Mouse (Mus musculus): ENCODE measurements around the gene Slc35f1. TPM values are rescaled to one million over a fixed set of nuclear protein-coding genes. Genes with fewer than 3 reads are reported as not detected.

The Slc35f1 gene
- polyA plus RNA-seq, 1 experiment from 2014 or later: 30.5 TPM

DNA sequence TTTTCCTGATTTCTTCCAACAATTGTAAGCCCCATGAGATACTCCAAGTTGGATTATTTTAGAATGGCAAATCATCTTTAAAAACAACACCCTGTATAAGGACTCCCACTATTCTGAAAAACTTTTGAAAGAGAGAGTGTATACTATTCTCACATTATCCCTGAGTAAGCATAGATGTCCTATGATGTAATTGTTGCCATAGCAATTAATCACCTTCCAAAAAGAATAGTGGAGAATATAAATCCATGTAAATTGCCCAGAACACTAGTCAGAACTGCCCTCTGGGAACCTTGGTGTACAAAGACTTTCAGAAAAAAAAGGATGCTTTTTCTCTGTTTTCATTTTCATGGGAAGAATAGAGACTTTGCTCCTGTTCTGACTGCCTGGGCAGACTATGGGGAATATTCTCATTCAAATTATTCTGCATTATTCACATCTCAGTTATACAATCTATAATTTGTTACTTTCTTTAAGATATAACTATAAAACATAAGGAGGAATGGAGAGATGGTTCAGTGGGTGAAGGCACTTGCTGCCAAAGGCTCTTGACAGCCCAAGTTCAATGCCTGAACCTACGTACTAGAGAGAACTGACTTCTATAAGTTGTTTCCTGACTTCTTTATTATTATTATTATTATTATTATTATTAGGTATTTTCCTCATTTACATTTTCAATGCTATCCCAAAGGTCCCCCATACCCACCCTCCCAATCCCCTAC lies 28.0 kb downstream of the Slc35f1 start:
- Histone ChIP-seq H3K36me3 (replicated peaks; ENCODE audit: control insufficient read depth, insufficient read depth) (no peaks in the 10 kb centered on the region), H3K9ac (no peak overlapping the region), H3K4me2 (replicated peaks) (no peak overlapping the region), H3K4me1 (replicated peaks; ENCODE audit: control insufficient read depth, insufficient read depth, low read length) (no peaks in the 10 kb centered on the region), H3K9me3 (ENCODE audit: control insufficient read depth, low read length) (no peaks in the 10 kb centered on the region), H3K27ac (no peak overlapping the region), H3K4me3 (replicated peaks; ENCODE audit: low read length) (no peak overlapping the region), H3K27me3 (ENCODE audit: control insufficient read depth, insufficient read depth, low read length) (no peaks in the 10 kb centered on the region)
- no peak for DNase-seq (ENCODE audit: low spot score)
- no peak for ATAC-seq (ENCODE audit: low FRiP score)
- WGBS: 81% methylated on average over 1 of the region's 1 CpGs

DNA sequence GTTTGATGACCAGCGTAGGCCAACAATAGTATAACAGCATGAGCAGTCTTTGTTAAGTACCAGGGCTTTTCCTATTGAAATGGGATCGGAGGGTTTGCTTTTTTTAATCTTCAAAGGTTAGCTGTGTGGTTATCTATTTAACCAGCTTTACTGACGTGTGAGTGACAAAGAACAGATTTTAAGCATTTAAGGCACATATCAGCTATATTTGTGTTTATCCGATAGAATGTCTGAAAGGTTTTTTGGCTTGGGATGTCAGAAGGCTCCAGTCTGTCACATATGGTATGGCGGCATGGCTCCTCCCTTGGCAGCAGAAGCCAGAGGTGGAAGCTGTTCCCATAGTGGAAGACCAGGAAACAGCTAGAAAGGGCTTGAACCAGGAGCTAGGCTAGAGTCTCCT lies 36.3 kb downstream of the Slc35f1 start:
- no peak overlapping the region for H3K4me2 ChIP-seq (replicated peaks)
- H3K9ac ChIP-seq: no peak overlapping the region
- no peaks in the 10 kb centered on the region for H3K36me3 ChIP-seq (replicated peaks; ENCODE audit: control insufficient read depth, insufficient read depth)
- H3K4me3 ChIP-seq (replicated peaks; ENCODE audit: low read length): no peak overlapping the region
- no peak overlapping the region for H3K27ac ChIP-seq
- H3K27me3 ChIP-seq (ENCODE audit: control insufficient read depth, insufficient read depth, low read length): no peaks in the 10 kb centered on the region
- ATAC-seq (ENCODE audit: low FRiP score) (no peak), DNase-seq (ENCODE audit: low spot score) (no peak)
- no peaks in the 10 kb centered on the region for H3K4me1 ChIP-seq (replicated peaks; ENCODE audit: control insufficient read depth, insufficient read depth, low read length)
- 82% methylated on average over 5 of the region's 5 CpGs for WGBS
- H3K9me3 ChIP-seq (ENCODE audit: control insufficient read depth, low read length): no peaks in the 10 kb centered on the region

- peak; percentile 78 for DNase-seq (ENCODE audit: low spot score)
- Histone ChIP-seq H3K27ac (peak overlapping the region; percentile 81), H3K4me2 (replicated peaks) (peak overlapping the region; percentile 44), H3K9ac (peak overlapping the region; percentile 38), H3K9me3 (ENCODE audit: control insufficient read depth, low read length) (no peaks in the 10 kb centered on the region), H3K27me3 (ENCODE audit: control insufficient read depth, insufficient read depth, low read length) (no peaks in the 10 kb centered on the region), H3K4me3 (replicated peaks; ENCODE audit: low read length) (peak overlapping the region; percentile 13; the same call in 1 of the 2 replicates), H3K36me3 (replicated peaks; ENCODE audit: control insufficient read depth, insufficient read depth) (no peaks in the 10 kb centered on the region), H3K4me1 (replicated peaks; ENCODE audit: control insufficient read depth, insufficient read depth, low read length) (peaks cover 17% of the 10 kb centered on the region)
- peak; percentile 97 for ATAC-seq (ENCODE audit: low FRiP score)
- WGBS: 4% methylated on average over 10 of the region's 10 CpGs
These were observed 52.5 kb downstream of the Slc35f1 start for GRCm38 (mm10) chr10:52742671-52743379.

- no peak for ATAC-seq (ENCODE audit: low FRiP score)
- no peak overlapping the region for H3K4me2 ChIP-seq (replicated peaks)
- no peak overlapping the region for H3K27ac ChIP-seq
- peaks cover 17% of the 10 kb centered on the region for H3K4me1 ChIP-seq (replicated peaks; ENCODE audit: control insufficient read depth, insufficient read depth, low read length)
- H3K36me3 ChIP-seq (replicated peaks; ENCODE audit: control insufficient read depth, insufficient read depth): no peaks in the 10 kb centered on the region
- 60% methylated on average over 3 of the region's 3 CpGs for WGBS
- no peak overlapping the region for H3K9ac ChIP-seq
- no peak overlapping the region for H3K4me3 ChIP-seq (replicated peaks; ENCODE audit: low read length)
- DNase-seq (ENCODE audit: low spot score): no peak
- H3K27me3 ChIP-seq (ENCODE audit: control insufficient read depth, insufficient read depth, low read length): no peaks in the 10 kb centered on the region
- H3K9me3 ChIP-seq (ENCODE audit: control insufficient read depth, low read length): no peaks in the 10 kb centered on the region
These were observed 53.5 kb downstream of the Slc35f1 start for GRCm38 (mm10) chr10:52743831-52744230.

DNA sequence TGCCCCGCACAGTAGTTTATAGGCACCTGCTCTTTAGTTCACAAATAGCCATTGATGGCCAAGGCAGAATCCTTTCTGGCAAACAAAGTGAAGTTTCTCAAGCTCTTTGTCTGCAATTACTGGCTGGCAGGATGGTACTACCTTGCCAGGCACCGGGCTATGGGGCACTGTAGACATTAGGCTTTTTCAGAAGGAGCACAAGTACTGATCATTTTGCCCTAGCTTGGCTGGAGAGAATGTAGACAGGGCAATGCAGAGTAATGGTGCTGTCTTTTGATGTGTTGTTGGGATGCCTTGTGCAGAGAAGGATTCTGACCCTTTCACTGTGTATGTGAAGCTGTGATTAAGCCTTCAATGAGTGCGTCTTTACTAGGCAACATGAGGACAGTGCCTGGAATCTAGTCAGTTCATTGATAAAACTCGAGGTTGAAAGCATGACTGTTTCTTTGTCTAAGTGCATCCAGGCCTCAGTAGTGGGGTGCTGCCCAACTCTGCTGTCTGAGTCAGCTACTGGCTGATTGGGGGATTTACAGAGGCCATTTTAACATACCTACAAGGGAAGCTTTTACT lies 57.8 kb downstream of the Slc35f1 start:
- Histone ChIP-seq H3K9ac (no peak overlapping the region), H3K27ac (no peak overlapping the region), H3K4me2 (replicated peaks) (no peak overlapping the region), H3K9me3 (ENCODE audit: control insufficient read depth, low read length) (no peaks in the 10 kb centered on the region), H3K27me3 (ENCODE audit: control insufficient read depth, insufficient read depth, low read length) (no peaks in the 10 kb centered on the region), H3K36me3 (replicated peaks; ENCODE audit: control insufficient read depth, insufficient read depth) (no peaks in the 10 kb centered on the region), H3K4me1 (replicated peaks; ENCODE audit: control insufficient read depth, insufficient read depth, low read length) (0 out of 2 replicates have a peak, but pooled peaks cover 10% of the 10 kb centered on the region), H3K4me3 (replicated peaks; ENCODE audit: low read length) (no peak overlapping the region)
- 35% methylated on average over 4 of the region's 4 CpGs for WGBS
- DNase-seq (ENCODE audit: low spot score): no peak
- ATAC-seq (ENCODE audit: low FRiP score): peak; percentile 80

DNA sequence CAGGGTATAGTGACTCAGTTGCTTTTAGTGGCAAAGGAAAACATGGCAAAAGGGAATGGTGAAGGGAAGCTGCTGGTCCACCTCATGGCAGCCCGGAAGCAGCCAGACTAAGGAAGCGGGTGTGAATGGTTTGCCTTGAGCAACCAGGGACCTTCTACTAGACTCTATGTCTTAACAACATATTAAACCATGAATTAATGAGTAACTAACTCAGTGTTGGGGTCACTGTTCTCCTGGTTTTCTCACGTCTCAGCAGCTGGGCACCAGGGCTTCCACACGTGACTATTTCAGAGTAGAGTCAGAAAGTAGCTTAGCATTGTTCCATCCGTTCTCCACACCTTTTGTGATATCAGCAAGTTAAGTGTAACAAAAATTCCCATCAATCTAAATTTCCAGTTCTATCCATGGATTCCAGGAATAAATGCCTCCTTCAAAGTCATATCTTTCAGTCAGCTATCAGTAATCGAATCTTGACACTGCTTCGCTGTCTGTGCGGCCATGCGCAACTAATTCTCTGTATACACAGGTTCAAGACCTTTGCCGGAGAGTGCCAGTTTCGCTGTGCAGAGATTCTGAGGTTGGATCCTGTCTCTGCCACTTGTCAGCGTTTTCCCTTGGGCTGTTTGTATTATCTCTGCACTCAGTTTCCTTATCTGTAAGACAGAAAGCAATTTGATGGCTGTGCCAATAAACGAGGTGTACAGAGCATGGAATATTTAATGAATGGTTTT lies 65.8 kb downstream of the Slc35f1 start:
- ATAC-seq (ENCODE audit: low FRiP score) (no peak), DNase-seq (ENCODE audit: low spot score) (no peak)
- no peaks in the 10 kb centered on the region for H3K27me3 ChIP-seq (ENCODE audit: control insufficient read depth, insufficient read depth, low read length)
- H3K4me3 ChIP-seq (replicated peaks; ENCODE audit: low read length): no peak overlapping the region
- H3K4me2 ChIP-seq (replicated peaks): no peak overlapping the region
- H3K36me3 ChIP-seq (replicated peaks; ENCODE audit: control insufficient read depth, insufficient read depth): no peaks in the 10 kb centered on the region
- no peak overlapping the region for H3K27ac ChIP-seq
- H3K9ac ChIP-seq: no peak overlapping the region
- H3K9me3 ChIP-seq (ENCODE audit: control insufficient read depth, low read length): no peaks in the 10 kb centered on the region
- H3K4me1 ChIP-seq (replicated peaks; ENCODE audit: control insufficient read depth, insufficient read depth, low read length): no peaks in the 10 kb centered on the region
- WGBS: 51% methylated on average over 13 of the region's 13 CpGs

- Histone ChIP-seq H3K4me1 (replicated peaks; ENCODE audit: control insufficient read depth, insufficient read depth, low read length) (no peaks in the 10 kb centered on the region), H3K9me3 (ENCODE audit: control insufficient read depth, low read length) (no peaks in the 10 kb centered on the region), H3K4me3 (replicated peaks; ENCODE audit: low read length) (no peak overlapping the region), H3K9ac (no peak overlapping the region), H3K27me3 (ENCODE audit: control insufficient read depth, insufficient read depth, low read length) (no peaks in the 10 kb centered on the region), H3K36me3 (replicated peaks; ENCODE audit: control insufficient read depth, insufficient read depth) (no peaks in the 10 kb centered on the region), H3K4me2 (replicated peaks) (no peak overlapping the region), H3K27ac (no peak overlapping the region)
- no peak for DNase-seq (ENCODE audit: low spot score)
- no peak for ATAC-seq (ENCODE audit: low FRiP score)
- 88% methylated on average over 4 of the region's 4 CpGs for WGBS
These were observed 67.3 kb downstream of the Slc35f1 start for GRCm38 (mm10) chr10:52757496-52758260.

DNA sequence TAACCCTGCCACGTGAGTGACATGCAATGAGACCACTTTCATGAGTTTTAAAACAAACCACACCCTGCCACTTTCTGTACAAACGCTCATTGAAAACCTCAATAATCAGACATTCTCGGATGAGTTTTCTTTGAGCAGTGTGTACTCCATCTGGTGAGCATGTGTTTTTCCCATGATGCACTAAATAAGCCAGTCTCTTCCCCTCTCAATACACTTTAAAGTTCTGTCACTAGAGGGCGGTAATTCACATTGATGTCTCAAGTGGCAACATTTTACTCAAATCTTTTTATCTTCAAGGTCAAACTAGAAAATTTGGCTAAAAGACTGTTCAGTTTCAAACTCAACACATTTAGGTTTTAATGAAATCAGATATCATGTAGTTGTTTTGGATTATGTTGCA lies 68.3 kb downstream of the Slc35f1 start:
- Histone ChIP-seq H3K27ac (no peak overlapping the region), H3K4me1 (replicated peaks; ENCODE audit: control insufficient read depth, insufficient read depth, low read length) (no peaks in the 10 kb centered on the region), H3K36me3 (replicated peaks; ENCODE audit: control insufficient read depth, insufficient read depth) (no peaks in the 10 kb centered on the region), H3K9me3 (ENCODE audit: control insufficient read depth, low read length) (no peaks in the 10 kb centered on the region), H3K27me3 (ENCODE audit: control insufficient read depth, insufficient read depth, low read length) (no peaks in the 10 kb centered on the region), H3K4me3 (replicated peaks; ENCODE audit: low read length) (no peak overlapping the region), H3K4me2 (replicated peaks) (no peak overlapping the region), H3K9ac (no peak overlapping the region)
- ATAC-seq (ENCODE audit: low FRiP score) (0 out of 2 replicates have a peak, but pooled peaks have one; percentile 43), DNase-seq (ENCODE audit: low spot score) (peak; percentile 62)
- WGBS: 40% methylated on average over 4 of the region's 4 CpGs

All from hindbrain, embryonic 14.5 days (tissue).